Mouse (Mus musculus) effector memory CD4-positive, alpha-beta T cell, adult 5 months (primary cell): ENCODE measurements around the gene Cfap77. TPM values are rescaled to one million over a fixed set of nuclear protein-coding genes. Genes with fewer than 3 reads are reported as not detected.

ENCODE experiments used
- polyA plus RNA-seq: library from polyadenylated mRNA; unstranded; fragments of 100-300 nt; shearing (Covaris generic); gene quantifications from one replicate; pipeline ENCODE4 v1.2.1, GENCODE M21; 2017

Cfap77 gene
- 0.49 TPM for polyA plus RNA-seq

DNA sequence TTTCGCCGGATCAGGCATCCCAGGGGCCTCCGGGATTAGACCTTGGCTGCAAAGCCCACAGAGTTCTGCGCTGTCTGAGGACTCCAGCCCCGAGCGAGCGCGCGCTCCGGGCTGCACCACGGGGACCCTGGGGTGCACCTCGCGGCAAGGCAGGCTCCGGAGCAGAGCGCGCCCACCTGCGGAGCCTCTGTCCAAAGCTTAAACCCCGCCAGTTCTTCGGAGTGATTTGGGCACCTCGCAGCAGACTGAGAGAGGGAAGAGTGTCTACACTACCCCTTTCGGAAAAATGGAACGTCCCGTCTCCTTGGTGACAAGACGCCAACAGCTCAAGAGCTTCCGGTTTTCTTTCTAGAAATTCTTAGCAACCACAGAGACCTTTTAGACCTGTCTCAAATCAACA lies at the start of gene Cfap77:
TSS of gene Cfap77 (minus strand) at position 76 of the 400 bp plus-strand sequence.

DNA sequence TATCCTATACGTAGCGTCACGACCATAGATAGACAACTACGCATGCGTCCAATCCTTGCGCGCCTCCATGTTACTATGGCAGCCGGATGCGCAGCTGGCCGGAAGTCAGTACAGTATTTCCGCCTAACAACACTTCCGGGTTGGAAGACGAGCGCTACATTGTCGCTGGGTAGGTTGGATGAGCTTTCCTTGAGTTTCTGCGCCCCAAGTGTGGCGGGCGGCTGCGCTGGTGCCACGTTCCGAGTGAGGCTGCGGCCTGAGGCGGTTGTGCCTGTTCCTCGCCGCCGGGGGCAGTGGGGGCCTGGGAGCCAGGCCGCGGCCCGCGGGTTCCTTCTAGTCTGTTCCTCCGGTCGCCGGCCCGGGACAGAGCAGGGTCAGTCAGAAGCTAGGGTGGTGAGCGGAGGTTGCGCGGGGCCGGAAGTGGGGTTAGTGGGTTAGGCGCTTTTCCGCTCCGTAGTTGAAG lies 5.3 kb upstream of the Cfap77 start, which contains the start of gene Ttf1:
TSS of gene Ttf1 (plus strand) at position 128 of the 463 bp plus-strand sequence.

DNA sequence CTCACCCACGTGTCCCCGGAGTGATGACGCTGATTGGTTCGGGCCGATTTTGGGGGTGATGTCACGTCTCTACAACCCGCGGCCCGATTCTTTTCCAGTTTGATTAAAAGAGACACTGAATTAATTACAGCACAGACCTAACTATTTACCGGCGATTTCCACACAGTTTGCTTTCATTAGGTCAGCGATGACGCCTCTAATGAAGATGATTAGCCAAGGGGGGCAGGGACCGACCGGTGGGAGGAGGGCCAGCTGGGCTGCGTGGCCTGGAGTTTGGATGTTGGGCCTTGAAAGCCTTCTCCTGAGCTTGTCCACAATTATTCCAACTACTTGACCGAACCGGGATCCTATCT lies 138.4 kb downstream of the Cfap77 start, which contains the start of gene Barhl1:
TSS of gene Barhl1 (minus strand) at position 156 of the 353 bp plus-strand sequence.

Other genes with a start within 250 kb of the Cfap77 start
- 9.3 TPM for gene Gtf3c4, start 214.7 kb downstream of the Cfap77 start, polyA plus RNA-seq
- 18.1 TPM for gene Ddx31, start 214.7 kb downstream of the Cfap77 start, polyA plus RNA-seq
- not detected for gene Barhl1, start 138.4 kb downstream of the Cfap77 start, polyA plus RNA-seq
- 13.4 TPM for gene Ttf1, start 5.2 kb upstream of the Cfap77 start, polyA plus RNA-seq
- 68.7 TPM for gene Setx, start 69.1 kb upstream of the Cfap77 start, polyA plus RNA-seq
- 5.8 TPM for gene Ntng2, start 197.9 kb upstream of the Cfap77 start, polyA plus RNA-seq